Mouse (Mus musculus) lung, embryonic 14.5 days (tissue): ENCODE measurements around the gene Mark4. TPM values are rescaled to one million over a fixed set of nuclear protein-coding genes. Genes with fewer than 3 reads are reported as not detected.
A peak's percentile ranks its signal among the peaks of the same experiment; 100 is the strongest.

Experiments
- ATAC-seq: fragments of 200-750 bp; cut with Nextera tagmentation; 2 replicates; pipeline ENCODE4 v1.8.0; 2017; ENCODE audit warnings: mild to moderate bottlenecking, moderate TSS enrichment, moderate library complexity; ENCODE audit not compliant: insufficient read depth
- DNase-seq: peaks from one replicate; pipeline ENCODE4 v3.0.0-alpha.2; 2015
- H3K27ac ChIP-seq: fragments of 300-500 bp; sonication (generic); 2 replicates; pipeline ENCODE4 v1.5.1; 2014; ENCODE audit warnings: low read depth, mild to moderate bottlenecking, moderate library complexity
- H3K27me3 ChIP-seq: fragments of 300-500 bp; sonication (generic); 2 replicates; pipeline ENCODE4 v1.6.1; 2014; ENCODE audit warnings: low read length, control low read depth; ENCODE audit not compliant: insufficient read depth
- H3K36me3 ChIP-seq: fragments of 300-500 bp; sonication (generic); 2 replicates; pipeline ENCODE4 v1.6.1; 2014; ENCODE audit warnings: control low read depth; ENCODE audit not compliant: insufficient read depth
- H3K4me1 ChIP-seq: fragments of 300-500 bp; sonication (generic); 2 replicates; pipeline ENCODE4 v1.6.1; 2014; ENCODE audit warnings: antibody characterized with exemption, control low read depth; ENCODE audit not compliant: insufficient read depth
- H3K4me2 ChIP-seq: fragments of 300-500 bp; sonication (generic); 2 replicates; pipeline ENCODE4 v1.6.1; 2014; ENCODE audit warnings: mild to moderate bottlenecking
- H3K4me3 ChIP-seq: fragments of 300-500 bp; sonication (generic); 2 replicates; pipeline ENCODE4 v1.5.1; 2014; ENCODE audit warnings: low read depth, low read length
- H3K9ac ChIP-seq: fragments of 300-500 bp; sonication (generic); 2 replicates; pipeline ENCODE4 v1.6.1; 2014
- H3K9me3 ChIP-seq: fragments of 300-500 bp; sonication (generic); 2 replicates; pipeline ENCODE4 v1.6.1; 2016; ENCODE audit warnings: low read depth, low read length, control low read depth
- CTCF ChIP-seq: IDR thresholded peaks from 2 replicates; pipeline ENCODE4 v1.5.1; 2016; ENCODE audit warnings: antibody characterized with exemption, low read depth
- WGBS: fragments of 180-500 bp; shearing (Covaris S2); extraction: QIAGEN DNeasy Blood & Tissue Kit; methylation state at CpG from one replicate; pipeline ENCODE4 v1.1.7; 2014; 5-methylcytosine and 5-hydroxymethylcytosine counted together
- polyA plus RNA-seq: library from polyadenylated mRNA; unstranded; fragments of >200 nt; fragmentation: Nextera tagmentation; extraction: Ambion mirVana; gene quantifications from 2 replicates; pipeline ENCODE4 v1.2.1, GENCODE M21; 2014

The Mark4 gene
- polyA plus RNA-seq, 1 experiment from 2014 or later: 11.1 TPM

- Histone ChIP-seq H3K4me3 (no peak overlapping the region), H3K9me3 (peaks cover 4% of the 10 kb centered on the region; the same call in 1 of the 2 replicates), H3K4me1 (no peaks in the 10 kb centered on the region), H3K27me3 (peaks cover 38% of the 10 kb centered on the region), H3K36me3 (no peaks in the 10 kb centered on the region), H3K27ac (no peak overlapping the region), H3K4me2 (no peak overlapping the region), H3K9ac (no peak overlapping the region)
- no peak for DNase-seq
- no peak for ATAC-seq
- no peak for TF ChIP-seq CTCF
- 76% methylated on average over 9 of the region's 9 CpGs for WGBS
Observed at GRCm38 (mm10) chr7:19402535-19403112, 56.0 kb downstream of the Mark4 start.

GRCm38 (mm10) chr7:19400946-19401345, 57.7 kb downstream of the Mark4 start:
- TF ChIP-seq CTCF: peak; percentile 43
- Histone ChIP-seq H3K36me3 (0 out of 2 replicates have a peak, but pooled peaks cover under 1% of the 10 kb centered on the region), H3K4me1 (no peaks in the 10 kb centered on the region), H3K9me3 (peaks cover 4% of the 10 kb centered on the region; the same call in 1 of the 2 replicates), H3K9ac (no peak overlapping the region), H3K4me3 (no peak overlapping the region), H3K4me2 (no peak overlapping the region), H3K27ac (no peak overlapping the region), H3K27me3 (peaks cover 38% of the 10 kb centered on the region)
- no peak for DNase-seq
- 85% methylated on average over 4 of the region's 4 CpGs for WGBS
- no peak for ATAC-seq

- H3K27ac ChIP-seq: peak overlapping the region; percentile 70
Observed at GRCm38 (mm10) chr7:19399496-19400280, 58.9 kb downstream of the Mark4 start.

GRCm38 (mm10) chr7:19394484-19394883, 64.1 kb downstream of the Mark4 start:
- H3K4me2 ChIP-seq: no peak overlapping the region
- H3K27ac ChIP-seq: no peak overlapping the region
- peaks cover 65% of the 10 kb centered on the region for H3K36me3 ChIP-seq
- H3K4me3 ChIP-seq: no peak overlapping the region
- no peaks in the 10 kb centered on the region for H3K9me3 ChIP-seq
- no peak for TF ChIP-seq CTCF
- no peak for ATAC-seq
- WGBS: 71% methylated on average over 8 of the region's 8 CpGs
- no peak for DNase-seq
- no peaks in the 10 kb centered on the region for H3K4me1 ChIP-seq
- H3K9ac ChIP-seq: no peak overlapping the region
- H3K27me3 ChIP-seq: peaks cover 4% of the 10 kb centered on the region; the same call in 1 of the 2 replicates

More at GRCm38 (mm10) chr7:19399496-19400280, 58.9 kb downstream of the Mark4 start:
- Histone ChIP-seq H3K9ac (peak overlapping the region; percentile 42), H3K4me3 (peak overlapping the region; percentile 33), H3K27me3 (peaks cover 32% of the 10 kb centered on the region), H3K4me2 (peak overlapping the region; percentile 61), H3K9me3 (peaks cover 4% of the 10 kb centered on the region; the same call in 1 of the 2 replicates), H3K36me3 (peaks cover 13% of the 10 kb centered on the region), H3K4me1 (no peaks in the 10 kb centered on the region)
- DNase-seq (peak; percentile 67), ATAC-seq (peak; percentile 59)
- no peak for TF ChIP-seq CTCF
- WGBS: 2% methylated on average over 27 of the region's 27 CpGs

- DNase-seq: no peak
Observed at GRCm38 (mm10) chr7:19388699-19389413, 69.8 kb downstream of the Mark4 start.

GRCm38 (mm10) chr7:19383708-19384107, 74.9 kb downstream of the Mark4 start:
- WGBS: 84% methylated on average over 9 of the region's 9 CpGs
- H3K4me2 ChIP-seq: peak overlapping the region; percentile 89; the same call in 1 of the 2 replicates

More at GRCm38 (mm10) chr7:19388699-19389413, 69.8 kb downstream of the Mark4 start:
- no peaks in the 10 kb centered on the region for H3K9me3 ChIP-seq
- TF ChIP-seq CTCF: no peak
- no peak overlapping the region for H3K4me2 ChIP-seq
- H3K4me3 ChIP-seq: no peak overlapping the region
- 75% methylated on average over 10 of the region's 10 CpGs for WGBS
- ATAC-seq: no peak
- no peak overlapping the region for H3K9ac ChIP-seq
- peaks cover 95% of the 10 kb centered on the region for H3K36me3 ChIP-seq
- no peaks in the 10 kb centered on the region for H3K4me1 ChIP-seq
- no peaks in the 10 kb centered on the region for H3K27me3 ChIP-seq
- no peak overlapping the region for H3K27ac ChIP-seq

More at GRCm38 (mm10) chr7:19383708-19384107, 74.9 kb downstream of the Mark4 start:
- Histone ChIP-seq H3K27ac (no peak overlapping the region), H3K27me3 (no peaks in the 10 kb centered on the region), H3K9ac (no peak overlapping the region), H3K4me3 (no peak overlapping the region), H3K36me3 (peaks cover 46% of the 10 kb centered on the region), H3K9me3 (no peaks in the 10 kb centered on the region), H3K4me1 (no peaks in the 10 kb centered on the region; the same call in 1 of the 2 replicates)
- DNase-seq: no peak
- no peak for TF ChIP-seq CTCF
- no peak for ATAC-seq
